Mouse (Mus musculus) splenic B cell, adult 2 months (primary cell): ENCODE data around the gene Tenm3.

ENCODE experiments used
- DNase-seq: peaks from one replicate; pipeline ENCODE4 v3.0.0-alpha.2; 2011; ENCODE audit warnings: low read depth, low spot score
- H3K27me3 ChIP-seq: 2 replicates; pipeline ENCODE4 v1.6.1; 2012; ENCODE audit warnings: mild to moderate bottlenecking, low read length, moderate library complexity, mixed read lengths; ENCODE audit not compliant: control insufficient read depth, poor library complexity, insufficient read depth, severe bottlenecking
- H3K36me3 ChIP-seq: 2 replicates; pipeline ENCODE4 v1.6.1; 2012; ENCODE audit warnings: mild to moderate bottlenecking, low read length, moderate library complexity, mixed read lengths; ENCODE audit not compliant: control insufficient read depth, poor library complexity, insufficient read depth, severe bottlenecking

Tenm3 gene

DNA sequence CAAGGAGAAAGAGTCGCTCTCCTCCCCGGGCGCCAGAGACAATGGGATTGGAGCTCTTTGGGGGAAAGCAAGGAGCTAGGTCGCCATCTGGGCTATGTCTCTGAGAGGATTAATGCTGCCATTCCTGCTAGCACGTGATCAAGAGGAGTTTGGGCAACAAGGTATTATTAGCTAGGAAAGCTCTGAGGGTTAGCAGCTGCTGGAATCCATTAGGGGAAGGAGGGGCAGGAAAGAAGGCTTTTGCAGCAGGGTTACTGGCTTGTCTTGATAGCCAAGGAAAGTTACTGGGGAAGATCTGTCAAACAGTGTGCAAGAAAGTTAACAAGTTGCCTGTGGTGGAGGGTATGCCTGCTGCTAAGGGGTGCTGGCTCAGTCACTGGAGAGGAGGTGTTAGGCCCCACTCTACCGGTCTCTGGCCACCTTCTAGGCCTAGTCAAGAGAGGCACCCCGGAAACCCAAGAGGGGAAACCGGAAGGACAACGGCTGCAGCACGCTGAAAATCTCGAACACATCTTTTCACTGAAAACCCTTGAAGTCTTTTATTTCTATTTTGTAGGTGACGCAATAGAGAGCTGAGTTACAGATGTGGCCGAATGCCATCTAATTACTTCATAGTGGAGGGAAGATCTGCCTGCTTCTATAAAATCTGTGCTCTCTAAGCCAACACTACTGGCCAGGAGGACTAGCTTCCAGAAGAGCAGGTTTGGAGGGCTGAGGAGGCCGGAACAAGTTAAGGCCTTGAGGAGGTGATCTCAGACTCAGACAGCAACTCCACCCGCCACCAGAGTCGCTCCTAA is 534.4 kb downstream of the Tenm3 start:
- DNase-seq = no peak
- H3K36me3 ChIP-seq = no peaks in the 10 kb centered on the region

DNA sequence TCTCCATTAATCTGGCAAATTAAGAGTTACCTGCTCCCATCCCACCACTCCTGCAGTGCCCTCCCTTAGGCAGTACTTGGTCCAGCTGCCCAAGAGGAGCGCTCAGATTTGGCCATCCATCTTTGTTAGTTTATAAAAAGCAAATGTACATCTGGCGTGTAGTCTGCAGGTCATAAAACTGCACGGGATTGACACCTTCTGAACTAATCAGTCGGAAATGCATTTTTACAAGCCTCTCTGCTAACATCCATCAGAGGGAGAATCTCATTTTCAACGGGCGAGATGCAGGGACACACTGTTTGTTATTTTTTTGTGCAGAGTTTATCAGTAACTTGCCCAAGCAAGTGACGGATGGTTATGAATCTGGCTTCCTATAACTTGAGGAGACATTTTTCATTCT is 539.5 kb downstream of the Tenm3 start:
- H3K27me3 ChIP-seq = no peaks in the 10 kb centered on the region
- no peak for DNase-seq
- H3K36me3 ChIP-seq = no peaks in the 10 kb centered on the region

More for the DNA sequence above, 534.4 kb downstream of the Tenm3 start:
- H3K27me3 ChIP-seq = no peaks in the 10 kb centered on the region

DNA sequence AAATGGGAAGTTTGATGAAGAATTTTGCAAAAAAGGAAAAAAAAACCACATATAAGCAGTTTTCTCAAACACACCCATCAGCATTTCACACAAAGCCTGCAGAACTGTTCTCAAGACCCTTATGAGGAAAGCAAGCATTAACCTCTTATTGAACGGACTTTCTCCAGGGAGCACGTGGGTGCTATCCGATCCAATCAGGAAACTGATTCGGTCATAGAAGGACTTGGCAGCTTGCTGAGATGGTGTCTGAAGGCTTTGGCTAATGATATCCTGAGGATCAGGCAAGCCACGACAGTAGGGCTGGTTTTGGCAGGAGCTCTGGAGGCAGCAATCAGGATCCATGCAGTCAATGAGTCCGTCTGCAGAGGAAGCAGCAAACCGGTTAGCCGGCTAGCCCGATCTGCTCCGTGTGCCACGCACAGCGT is 543.1 kb downstream of the Tenm3 start:
- no peak for DNase-seq
- no peaks in the 10 kb centered on the region for H3K36me3 ChIP-seq
- no peaks in the 10 kb centered on the region for H3K27me3 ChIP-seq

DNA sequence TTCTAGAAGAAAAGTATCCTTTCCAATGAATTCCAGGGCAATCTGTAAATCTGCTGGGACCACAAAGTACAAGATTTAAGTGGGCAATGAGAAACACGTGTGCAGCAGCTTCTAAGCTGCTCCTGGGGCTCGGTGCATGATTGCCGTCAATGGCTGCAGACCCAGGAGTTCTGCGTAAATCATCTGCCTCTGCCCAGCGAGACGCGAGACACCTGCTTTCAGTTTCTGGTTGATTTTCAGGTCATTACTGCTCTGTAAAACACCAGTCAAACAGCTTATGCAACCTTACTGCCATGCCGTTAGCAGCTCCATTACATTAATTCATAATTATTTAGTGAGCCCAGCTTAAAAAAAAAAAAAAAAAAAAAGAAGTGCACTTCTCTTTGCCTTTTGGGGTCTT is 543.7 kb downstream of the Tenm3 start:
- DNase-seq = no peak
- Histone ChIP-seq H3K36me3 (no peaks in the 10 kb centered on the region), H3K27me3 (no peaks in the 10 kb centered on the region)

DNA sequence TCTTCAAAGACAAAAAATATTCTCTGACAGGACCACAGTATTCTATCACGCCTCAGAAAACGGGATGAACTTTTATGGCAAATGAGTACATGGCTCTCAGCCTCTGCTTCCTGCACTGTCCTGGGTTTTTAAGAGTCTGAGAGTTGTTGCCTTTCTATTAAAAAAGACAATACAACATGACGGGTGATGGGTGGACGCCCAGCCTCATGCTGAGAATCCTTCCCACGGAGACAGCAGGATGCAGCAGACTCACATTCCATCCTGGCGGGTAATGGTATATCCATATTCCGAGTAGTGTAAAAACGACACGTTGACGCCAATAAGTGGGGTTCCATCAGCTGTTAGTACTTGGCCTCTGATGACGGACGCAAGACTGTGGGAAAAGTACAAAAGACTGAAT is 544.4 kb downstream of the Tenm3 start:
- H3K36me3 ChIP-seq = no peaks in the 10 kb centered on the region

DNA sequence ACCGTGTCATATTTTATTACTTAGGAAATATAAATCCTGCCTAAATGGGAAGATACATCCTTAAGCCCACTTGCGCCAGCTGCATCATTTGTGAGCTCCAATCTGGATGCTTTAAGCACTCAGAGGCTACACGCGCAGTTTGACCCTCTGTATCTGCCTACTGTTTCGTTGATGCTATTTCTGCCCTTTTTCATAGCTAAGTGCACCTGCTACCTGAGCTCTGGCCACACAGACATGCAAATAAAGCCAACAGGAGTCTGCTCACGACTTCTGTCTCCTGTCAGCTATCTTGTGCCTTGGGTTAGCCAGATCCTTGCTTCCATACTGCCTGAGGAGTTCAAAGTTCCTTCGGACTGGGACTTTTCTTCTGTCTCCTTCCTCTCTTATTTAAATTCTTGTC is 547.4 kb downstream of the Tenm3 start:
- no peaks in the 10 kb centered on the region for H3K27me3 ChIP-seq
- no peak for DNase-seq
- H3K36me3 ChIP-seq = no peaks in the 10 kb centered on the region

More for the DNA sequence above, 544.4 kb downstream of the Tenm3 start:
- DNase-seq = no peak
- no peaks in the 10 kb centered on the region for H3K27me3 ChIP-seq

DNA sequence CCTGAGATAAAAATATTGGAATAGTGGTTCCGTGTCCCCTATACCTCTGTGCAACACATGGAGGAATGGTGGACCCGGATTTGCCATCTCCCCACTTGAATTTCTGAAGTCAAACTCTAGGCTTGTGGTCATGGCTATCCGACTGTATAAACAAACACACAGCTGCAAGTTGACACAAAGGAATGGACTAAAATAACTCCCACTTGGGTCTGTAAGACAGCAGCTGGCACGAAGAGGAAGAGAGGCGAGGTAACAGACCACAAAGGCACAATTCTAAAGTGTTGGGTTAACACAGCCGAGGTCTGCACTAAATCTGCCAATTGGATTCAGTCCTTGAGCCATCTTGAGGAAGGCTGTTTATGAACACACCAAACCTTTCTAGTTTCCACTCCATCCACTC is 548.2 kb downstream of the Tenm3 start:
- peak; percentile 0 for DNase-seq
- no peaks in the 10 kb centered on the region for H3K27me3 ChIP-seq
- H3K36me3 ChIP-seq = no peaks in the 10 kb centered on the region

DNA sequence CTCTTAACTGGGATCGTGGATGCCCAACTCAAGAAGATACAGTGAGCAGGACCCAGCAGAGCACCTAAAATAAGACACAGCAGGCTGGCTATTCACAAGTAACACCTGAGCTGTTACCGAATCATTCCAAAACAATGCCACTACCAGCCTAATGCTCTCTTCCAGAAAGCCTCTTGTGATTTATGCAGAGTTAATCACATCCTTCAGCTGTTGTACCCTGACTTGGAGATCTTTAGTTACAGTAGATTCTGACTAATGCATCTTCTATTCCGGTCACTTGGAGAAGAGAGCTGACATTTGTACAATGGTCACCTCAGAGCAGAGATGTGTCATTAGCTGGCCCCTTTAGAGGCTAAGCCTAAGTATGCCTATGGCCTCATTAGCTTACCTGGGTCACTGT is 550.0 kb downstream of the Tenm3 start:
- Histone ChIP-seq H3K27me3 (no peaks in the 10 kb centered on the region), H3K36me3 (no peaks in the 10 kb centered on the region)
- no peak for DNase-seq

DNA sequence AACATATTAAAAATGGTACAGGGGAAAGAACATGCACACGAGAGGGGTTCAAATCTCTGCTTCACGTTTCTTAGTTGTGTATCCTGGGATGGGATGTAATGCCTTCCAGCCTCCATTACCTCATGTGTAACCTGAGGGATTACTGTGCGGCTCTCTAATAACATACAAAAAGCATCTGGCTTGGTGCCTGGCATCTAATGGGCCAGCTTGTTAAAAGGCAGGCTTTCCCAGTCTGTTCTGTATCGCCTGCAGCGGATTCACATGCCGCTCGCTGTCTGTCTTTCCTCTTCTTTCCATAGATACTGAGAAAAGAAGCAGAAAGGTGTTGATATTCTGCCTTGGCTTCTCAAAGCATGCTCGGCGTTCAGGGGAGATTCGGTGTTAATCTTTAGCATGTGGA is 558.3 kb downstream of the Tenm3 start:
- Histone ChIP-seq H3K36me3 (no peaks in the 10 kb centered on the region), H3K27me3 (no peaks in the 10 kb centered on the region)
- DNase-seq = no peak

DNA sequence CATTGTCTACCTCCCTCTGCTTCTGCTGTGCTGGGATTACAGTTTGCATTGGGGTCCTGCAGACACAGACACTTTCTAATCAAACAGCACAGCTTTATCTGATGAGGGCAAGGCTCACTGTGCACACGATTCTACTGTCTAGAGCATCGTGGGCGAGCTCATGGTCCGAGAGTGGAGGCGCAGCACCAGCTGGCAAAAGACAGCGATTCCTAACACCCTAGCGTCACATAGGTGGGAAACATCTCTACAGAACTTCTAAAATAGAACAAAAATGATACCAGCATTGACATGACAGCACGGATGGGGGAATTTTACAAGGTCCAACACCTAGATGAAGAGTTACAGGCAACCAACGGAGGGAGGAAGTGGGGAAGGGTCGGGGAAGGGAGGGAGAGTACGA is 561.9 kb downstream of the Tenm3 start:
- DNase-seq = no peak
- no peaks in the 10 kb centered on the region for H3K27me3 ChIP-seq
- no peaks in the 10 kb centered on the region for H3K36me3 ChIP-seq

DNA sequence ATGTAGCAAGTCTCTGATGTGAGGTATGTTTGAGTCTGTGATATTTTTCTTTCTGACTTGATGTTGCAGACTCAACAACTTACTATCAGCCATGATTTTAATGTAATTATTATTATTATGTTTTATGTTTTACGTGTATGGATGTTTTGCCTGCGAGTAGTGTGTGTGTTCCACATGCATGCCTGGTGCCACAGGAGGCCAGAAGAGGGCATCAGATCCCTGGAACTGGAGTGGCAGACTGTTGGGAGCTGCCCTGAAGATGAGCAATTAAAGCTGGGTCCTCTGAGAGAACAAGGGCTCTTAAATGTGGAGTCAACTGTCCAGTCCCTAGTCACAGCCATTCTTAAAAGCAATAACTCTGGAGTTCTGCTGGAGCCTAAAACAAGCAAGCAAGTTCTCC is 564.4 kb downstream of the Tenm3 start:
- Histone ChIP-seq H3K36me3 (no peaks in the 10 kb centered on the region), H3K27me3 (no peaks in the 10 kb centered on the region)
- DNase-seq = no peak

DNA sequence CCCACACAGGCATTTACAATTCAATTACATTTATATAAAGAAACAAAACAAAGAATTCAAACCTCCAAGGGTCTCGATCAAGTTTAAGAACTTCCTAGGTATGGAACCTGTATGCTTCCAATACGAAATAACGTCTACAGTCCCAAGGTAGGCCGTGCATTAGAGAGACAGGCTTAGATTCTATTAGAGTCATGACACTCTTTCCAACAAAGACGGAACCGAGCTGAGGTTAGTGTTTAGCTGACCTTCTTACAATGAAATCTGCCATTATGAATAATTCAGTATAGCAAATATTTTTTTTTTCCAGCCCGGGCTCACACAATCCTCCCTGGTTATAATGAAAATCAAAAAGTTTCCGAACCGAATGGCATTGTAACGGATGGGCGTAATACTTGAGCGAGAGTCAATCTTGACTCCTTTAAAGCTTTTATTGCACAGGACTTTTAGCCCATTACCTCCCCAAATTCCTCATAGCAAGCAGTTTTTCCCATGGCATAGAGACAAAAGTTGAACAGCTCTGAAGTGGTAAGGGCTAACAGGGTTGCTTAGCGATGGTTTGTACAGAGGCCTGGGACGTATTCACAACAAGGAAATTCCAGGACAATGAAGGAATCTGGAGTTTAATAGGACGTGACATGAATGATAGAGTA is 565.6 kb downstream of the Tenm3 start:
- H3K27me3 ChIP-seq = no peaks in the 10 kb centered on the region
- no peak for DNase-seq

DNA sequence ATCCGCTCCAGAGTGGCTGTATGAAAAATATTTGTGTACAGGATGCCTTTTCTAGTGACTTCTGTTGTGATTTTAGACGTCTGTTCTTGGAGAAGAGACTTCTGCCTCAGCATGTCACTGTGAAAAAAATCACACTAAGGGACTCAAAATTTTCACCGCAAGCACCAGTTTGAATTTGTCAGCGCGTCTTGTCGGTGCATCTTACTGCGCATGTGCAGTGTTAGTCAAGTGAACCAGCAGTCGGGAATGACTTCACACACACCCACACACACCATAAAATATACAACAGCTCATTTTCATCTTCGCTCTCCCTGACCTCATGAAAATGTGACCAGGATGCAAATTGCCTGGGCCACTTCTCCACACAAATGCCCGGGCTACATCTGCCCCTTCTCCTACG is 568.7 kb downstream of the Tenm3 start:
- no peaks in the 10 kb centered on the region for H3K27me3 ChIP-seq
- no peak for DNase-seq

More for the DNA sequence above, 565.6 kb downstream of the Tenm3 start:
- H3K36me3 ChIP-seq = no peaks in the 10 kb centered on the region

DNA sequence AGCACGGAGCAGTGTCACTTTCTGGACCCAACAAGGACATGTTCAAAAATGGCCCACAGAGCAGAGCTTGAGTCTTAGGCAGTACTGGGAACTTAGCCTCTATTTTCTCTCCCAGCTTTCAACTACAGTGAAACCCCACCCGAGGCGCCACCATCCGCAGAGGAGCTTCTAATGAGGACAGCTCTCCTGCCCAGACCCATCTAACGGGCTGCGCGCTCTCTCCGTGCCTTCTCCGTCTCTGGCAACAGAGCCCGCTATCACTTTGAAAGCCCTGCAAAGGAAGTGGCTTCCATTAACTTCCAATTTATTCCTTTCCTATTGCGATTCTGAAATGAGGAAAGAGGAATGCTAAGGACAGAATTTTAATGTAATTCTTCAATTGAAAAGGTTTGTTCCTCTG is 569.2 kb downstream of the Tenm3 start:
- no peaks in the 10 kb centered on the region for H3K27me3 ChIP-seq
- no peaks in the 10 kb centered on the region for H3K36me3 ChIP-seq
- no peak for DNase-seq

More for the DNA sequence above, 568.7 kb downstream of the Tenm3 start:
- no peaks in the 10 kb centered on the region for H3K36me3 ChIP-seq

DNA sequence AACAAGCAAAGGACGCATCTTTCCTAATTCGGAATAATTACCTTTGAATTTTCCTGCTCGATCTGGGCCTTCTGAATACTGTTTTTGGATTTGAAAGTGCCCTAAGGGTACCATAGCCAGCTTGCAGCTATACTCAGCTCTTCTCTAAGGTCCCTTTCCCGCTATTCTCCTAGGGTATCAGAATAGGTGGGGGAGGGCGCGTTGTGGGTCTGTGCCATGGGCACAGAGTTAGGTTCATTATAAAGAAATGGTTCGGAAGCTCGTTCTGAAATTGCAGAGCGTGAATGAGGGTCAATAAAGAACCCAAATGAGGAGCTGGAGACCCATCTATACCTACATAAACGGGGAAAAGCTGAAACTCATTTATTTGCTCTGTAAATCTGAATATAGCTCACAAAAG is 575.1 kb downstream of the Tenm3 start:
- H3K36me3 ChIP-seq = no peaks in the 10 kb centered on the region
- no peaks in the 10 kb centered on the region for H3K27me3 ChIP-seq
- DNase-seq = no peak
